Mouse (Mus musculus) stomach, embryonic 14.5 days (tissue): Measurements from ENCODE around the gene Pxn. TPM values are rescaled to one million over a fixed set of nuclear protein-coding genes. Genes with fewer than 3 reads are reported as not detected.

Source experiments
- ATAC-seq: fragments of 200-750 bp; cut with Nextera tagmentation; 2 replicates; pipeline ENCODE4 v1.8.0; 2017; ENCODE audit warnings: low read depth, moderate TSS enrichment; ENCODE audit not compliant: insufficient number of reproducible peaks, insufficient read depth, low FRiP score
- H3K27ac ChIP-seq: fragments of 300-500 bp; sonication (generic); 2 replicates; pipeline ENCODE4 v1.5.1; 2014; ENCODE audit warnings: mild to moderate bottlenecking, low read length, moderate library complexity, mixed read lengths
- H3K27me3 ChIP-seq: fragments of 300-500 bp; sonication (generic); 2 replicates; pipeline ENCODE4 v1.6.1; 2014; ENCODE audit warnings: low read length, control low read depth, mixed read lengths; ENCODE audit not compliant: control insufficient read depth, insufficient read depth
- H3K36me3 ChIP-seq: fragments of 300-500 bp; sonication (generic); 2 replicates; pipeline ENCODE4 v1.6.1; 2014; ENCODE audit warnings: mild to moderate bottlenecking, control low read depth, low read length, moderate library complexity, mixed read lengths; ENCODE audit not compliant: control insufficient read depth, insufficient read depth
- H3K4me1 ChIP-seq: fragments of 300-500 bp; sonication (generic); 2 replicates; pipeline ENCODE4 v1.6.1; 2014; ENCODE audit warnings: low read length, control low read depth, mixed read lengths; ENCODE audit not compliant: control insufficient read depth, insufficient read depth
- H3K4me2 ChIP-seq: fragments of 300-500 bp; sonication (generic); replicated peaks from 2 replicates; pipeline ENCODE4 v1.6.1; 2014; ENCODE audit warnings: low read depth, low read length, control low read depth
- H3K4me3 ChIP-seq: fragments of 300-500 bp; sonication (generic); 2 replicates; pipeline ENCODE4 v1.5.1; 2014; ENCODE audit warnings: low read depth, low read length, control low read depth
- H3K9ac ChIP-seq: fragments of 300-500 bp; sonication (generic); replicated peaks from 2 replicates; pipeline ENCODE4 v1.6.1; 2014; ENCODE audit warnings: low read depth, mild to moderate bottlenecking, control low read depth, low read length, moderate library complexity, mixed read lengths
- H3K9me3 ChIP-seq: fragments of 300-500 bp; sonication (generic); 2 replicates; pipeline ENCODE4 v1.6.1; 2016; ENCODE audit warnings: low read depth, low read length, control low read depth; ENCODE audit not compliant: control insufficient read depth
- WGBS: fragments of 180-500 bp; shearing (Covaris S2); extraction: QIAGEN DNeasy Blood & Tissue Kit; methylation state at CpG from one replicate; pipeline ENCODE4 v1.1.7; 2014; 5-methylcytosine and 5-hydroxymethylcytosine counted together
- polyA plus RNA-seq: library from polyadenylated mRNA; unstranded; fragments of >200 nt; fragmentation: Nextera tagmentation; extraction: Ambion mirVana; gene quantifications from 2 replicates; pipeline ENCODE4 v1.2.1, GENCODE M21; 2014

Gene Pxn
- polyA plus RNA-seq, 1 experiment from 2014 or later: 15.9 TPM

DNA sequence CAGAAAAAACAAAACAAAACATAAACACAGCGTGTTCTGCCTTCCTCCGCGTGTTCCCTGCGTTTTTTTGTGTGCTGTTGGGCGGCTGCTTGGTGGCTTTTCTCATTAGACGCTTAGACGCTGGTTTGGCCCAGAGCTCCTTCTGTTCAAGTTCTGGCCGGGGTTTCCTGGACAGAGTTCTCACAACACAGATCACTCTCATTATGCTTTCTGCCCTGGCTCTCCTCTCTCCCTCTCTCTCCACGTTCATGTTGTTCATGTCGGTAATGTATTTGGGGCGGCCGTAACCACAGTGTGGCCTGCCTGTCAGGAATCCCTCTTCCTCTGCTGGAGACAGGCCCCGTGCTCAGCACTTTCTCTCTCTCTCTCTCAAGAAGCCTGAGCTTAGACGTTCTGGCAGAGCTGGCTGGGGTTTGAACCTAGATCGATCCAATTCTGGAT is 2.9 kb downstream of the Pxn start:
- H3K4me1 ChIP-seq: peaks cover 31% of the 10 kb centered on the region
- H3K4me3 ChIP-seq: no peak overlapping the region
- H3K9ac ChIP-seq: no peak overlapping the region
- WGBS: 35% methylated on average over 15 of the region's 15 CpGs
- peak overlapping the region; percentile 87 for H3K4me2 ChIP-seq
- 0 out of 2 replicates have a peak, but pooled peaks cover 1% of the 10 kb centered on the region for H3K9me3 ChIP-seq
- no peak for ATAC-seq
- H3K27ac ChIP-seq: peak overlapping the region; percentile 75; the same call in 1 of the 2 replicates
- no peaks in the 10 kb centered on the region for H3K27me3 ChIP-seq
- H3K36me3 ChIP-seq: no peaks in the 10 kb centered on the region

DNA sequence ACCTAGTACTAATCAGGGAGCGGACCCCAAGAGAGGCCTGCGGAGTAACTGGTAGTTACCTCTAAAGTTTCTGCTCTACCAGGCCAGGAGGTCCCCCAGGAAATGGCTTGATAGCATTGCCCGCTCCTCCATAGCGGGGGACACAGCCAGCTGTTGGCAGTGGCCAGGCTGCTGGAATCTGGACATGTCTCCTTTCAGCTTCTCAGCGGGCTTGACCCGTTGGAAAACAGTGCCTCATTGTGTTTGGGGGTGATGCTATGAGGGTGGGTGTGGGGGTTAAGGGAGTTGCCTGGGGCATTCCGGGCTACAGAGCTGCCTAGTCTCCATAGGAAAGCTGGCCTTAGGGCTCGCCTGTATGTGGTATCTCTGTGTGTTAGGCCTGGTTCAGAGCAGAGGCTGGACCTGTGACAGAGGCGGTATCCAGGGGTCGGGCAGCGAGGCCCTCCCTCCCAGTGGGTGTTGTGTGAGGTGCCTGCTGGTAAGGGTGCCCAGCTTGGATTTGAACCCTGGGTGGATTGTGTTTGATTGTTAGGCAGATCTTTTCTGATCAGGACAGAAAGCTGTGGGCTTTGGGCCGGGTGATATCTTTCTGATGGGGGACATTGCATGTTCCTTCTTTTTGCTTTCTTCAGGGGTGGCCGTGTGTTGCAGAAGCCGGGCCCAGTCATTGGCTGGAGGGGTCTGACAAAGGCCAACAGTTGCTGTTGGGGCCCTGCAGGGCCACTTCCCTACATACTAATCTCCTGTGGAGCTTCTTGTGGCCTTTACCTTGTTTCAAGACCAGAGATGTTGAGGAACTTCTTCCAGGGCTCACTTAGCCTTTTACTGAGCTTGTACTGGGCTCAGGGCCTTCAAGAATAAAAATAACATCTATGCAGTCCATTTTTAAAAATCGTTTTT is 3.6 kb downstream of the Pxn start:
- WGBS: 75% methylated on average over 15 of the region's 15 CpGs
- no peak overlapping the region; the same call in 1 of the 2 replicates for H3K9ac ChIP-seq

DNA sequence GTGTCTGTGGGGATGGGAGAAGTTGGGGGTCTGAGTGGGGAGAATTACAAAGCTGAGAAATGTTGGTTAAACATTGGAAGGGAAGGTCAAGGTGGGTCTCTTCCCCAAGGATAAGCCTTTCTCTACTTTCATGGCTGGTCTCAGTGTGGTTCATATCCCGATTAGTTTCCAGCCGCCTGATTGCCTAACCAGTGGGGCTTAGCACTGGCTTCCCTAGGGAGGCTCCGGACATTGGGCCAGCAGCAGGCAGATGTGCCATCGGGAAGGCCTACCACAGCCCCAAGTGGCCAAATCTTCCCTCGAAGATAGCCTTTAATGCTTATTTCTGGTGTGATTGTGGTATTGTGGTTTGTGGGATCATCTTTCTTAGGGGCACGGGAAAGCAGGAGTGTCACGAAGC is 5.9 kb downstream of the Pxn start:
- H3K4me3 ChIP-seq: no peak overlapping the region
- no peaks in the 10 kb centered on the region for H3K36me3 ChIP-seq
- no peak overlapping the region for H3K9ac ChIP-seq
- peaks cover 41% of the 10 kb centered on the region for H3K4me1 ChIP-seq
- no peak for ATAC-seq
- H3K4me2 ChIP-seq: no peak overlapping the region
- no peak overlapping the region for H3K27ac ChIP-seq
- 92% methylated on average over 7 of the region's 7 CpGs for WGBS
- H3K9me3 ChIP-seq: no peaks in the 10 kb centered on the region
- H3K27me3 ChIP-seq: no peaks in the 10 kb centered on the region

More for the DNA sequence above, 3.6 kb downstream of the Pxn start:
- Histone ChIP-seq H3K9me3 (no peaks in the 10 kb centered on the region), H3K27ac (peak overlapping the region; percentile 75; the same call in 1 of the 2 replicates), H3K4me3 (no peak overlapping the region), H3K27me3 (no peaks in the 10 kb centered on the region), H3K4me2 (peak overlapping the region; percentile 87; the same call in 1 of the 2 replicates), H3K4me1 (peaks cover 38% of the 10 kb centered on the region), H3K36me3 (no peaks in the 10 kb centered on the region)
- no peak for ATAC-seq

DNA sequence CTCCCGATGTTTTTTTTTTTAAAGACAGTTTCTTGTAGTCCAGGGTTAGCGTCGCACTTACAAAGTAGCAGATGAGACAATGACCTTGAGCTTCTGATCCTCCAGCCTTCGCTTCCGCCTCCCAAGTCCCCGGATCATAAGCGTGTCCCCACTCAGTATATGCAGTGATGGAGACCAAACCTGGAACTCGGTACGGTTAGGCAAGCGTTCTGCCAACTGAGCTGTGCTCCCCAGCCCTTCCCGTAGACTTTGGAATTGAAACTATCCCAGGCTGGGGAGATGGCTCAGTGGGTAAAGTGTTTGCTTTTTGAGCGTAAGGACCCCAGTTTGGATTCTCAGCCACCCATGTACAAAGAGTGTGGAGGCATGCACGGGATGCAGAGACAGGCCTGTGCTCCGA is 6.8 kb downstream of the Pxn start:
- WGBS: 95% methylated on average over 14 of the region's 14 CpGs
- Histone ChIP-seq H3K4me1 (peaks cover 32% of the 10 kb centered on the region), H3K9me3 (no peaks in the 10 kb centered on the region), H3K4me3 (no peak overlapping the region), H3K9ac (no peak overlapping the region), H3K27ac (no peak overlapping the region), H3K4me2 (no peak overlapping the region), H3K36me3 (no peaks in the 10 kb centered on the region), H3K27me3 (no peaks in the 10 kb centered on the region)
- ATAC-seq: no peak

DNA sequence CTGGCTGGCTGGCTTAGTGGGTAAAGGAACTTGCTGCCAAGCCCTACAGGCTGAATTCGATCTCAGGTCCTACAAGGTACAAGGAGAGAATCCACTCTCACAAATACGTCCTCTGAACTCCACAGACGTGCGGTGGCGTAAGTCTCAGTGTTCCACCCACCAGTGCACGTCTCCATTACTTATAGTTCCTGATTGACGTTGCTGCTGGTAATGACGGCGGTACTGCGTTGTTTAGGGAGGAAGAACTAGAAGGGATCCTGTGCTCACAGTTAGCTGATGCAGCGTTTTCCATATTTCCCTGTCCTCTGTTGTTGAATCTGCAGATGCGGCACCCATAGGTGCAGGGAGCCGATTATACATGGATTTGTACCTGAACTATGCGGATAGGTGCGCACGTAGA is 7.2 kb downstream of the Pxn start:
- no peak overlapping the region for H3K9ac ChIP-seq
- H3K4me1 ChIP-seq: peaks cover 27% of the 10 kb centered on the region
- H3K36me3 ChIP-seq: no peaks in the 10 kb centered on the region
- no peak overlapping the region for H3K4me2 ChIP-seq
- H3K27ac ChIP-seq: peak overlapping the region; percentile 60; the same call in 1 of the 2 replicates
- no peak for ATAC-seq
- H3K4me3 ChIP-seq: no peak overlapping the region
- H3K9me3 ChIP-seq: no peaks in the 10 kb centered on the region
- H3K27me3 ChIP-seq: no peaks in the 10 kb centered on the region
- 96% methylated on average over 16 of the region's 16 CpGs for WGBS

DNA sequence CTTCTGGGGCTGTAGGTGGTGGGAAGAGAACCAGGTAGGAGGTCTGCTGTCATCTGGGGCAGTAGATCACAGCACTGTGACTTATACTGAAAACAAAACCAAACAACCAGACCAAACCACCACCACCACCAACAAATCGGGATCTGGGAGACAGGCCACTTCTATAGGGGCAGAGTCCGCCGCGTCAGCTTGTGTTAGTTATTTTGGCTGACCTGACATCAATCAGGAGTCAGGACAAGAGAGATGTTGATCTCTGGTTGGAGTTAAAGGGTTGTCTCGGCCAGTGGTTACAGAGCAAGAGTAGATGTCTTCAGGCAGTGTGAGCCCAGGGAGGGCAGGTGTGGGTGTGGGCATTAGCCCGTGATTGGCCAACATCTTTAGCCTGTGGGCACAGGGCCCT is 7.9 kb downstream of the Pxn start:
- no peaks in the 10 kb centered on the region for H3K9me3 ChIP-seq
- H3K9ac ChIP-seq: no peak overlapping the region
- H3K4me1 ChIP-seq: peaks cover 23% of the 10 kb centered on the region
- H3K27me3 ChIP-seq: no peaks in the 10 kb centered on the region
- H3K4me2 ChIP-seq: no peak overlapping the region; the same call in 1 of the 2 replicates
- H3K27ac ChIP-seq: peak overlapping the region; percentile 60
- H3K4me3 ChIP-seq: no peak overlapping the region
- H3K36me3 ChIP-seq: no peaks in the 10 kb centered on the region
- ATAC-seq: no peak; the same call in 1 of the 2 replicates
- 64% methylated on average over 6 of the region's 6 CpGs for WGBS

DNA sequence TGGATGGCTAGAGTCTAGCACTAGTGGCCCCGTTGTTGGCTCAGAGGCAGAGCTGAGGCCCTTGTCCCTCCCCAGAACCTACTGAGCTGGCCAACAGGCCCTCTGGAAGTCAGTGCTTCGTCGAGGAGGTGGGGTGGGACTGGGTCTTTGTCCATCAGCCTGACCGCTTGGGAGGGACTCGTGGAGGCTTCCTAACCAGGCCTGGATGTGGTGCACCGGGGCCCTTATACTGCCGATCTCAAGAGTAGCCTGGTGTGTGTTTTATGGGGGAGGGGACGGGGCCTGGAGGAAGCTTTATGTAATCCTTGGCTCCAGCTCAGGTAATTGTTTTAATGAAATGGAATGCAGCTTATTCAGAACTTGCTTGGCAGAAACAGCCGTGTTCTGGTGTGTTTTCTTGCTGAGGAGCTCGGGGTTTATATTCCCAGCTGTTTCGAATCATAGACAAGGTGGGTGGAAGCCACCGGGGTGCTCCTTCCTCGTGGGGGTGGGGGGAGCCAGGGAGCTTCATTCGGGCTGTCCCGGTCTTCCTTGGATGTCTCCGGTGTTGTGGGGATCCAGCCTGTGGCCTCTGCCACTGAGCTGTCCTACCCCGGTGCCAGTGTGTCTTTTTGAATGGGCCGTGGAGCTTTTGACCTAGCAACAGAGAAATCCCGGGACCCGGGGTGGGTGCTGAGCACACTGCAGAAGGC is 8.6 kb downstream of the Pxn start:
- Histone ChIP-seq H3K27me3 (no peaks in the 10 kb centered on the region), H3K36me3 (no peaks in the 10 kb centered on the region), H3K4me2 (no peak overlapping the region; the same call in 1 of the 2 replicates), H3K9me3 (no peaks in the 10 kb centered on the region), H3K27ac (peak overlapping the region; percentile 60), H3K4me3 (no peak overlapping the region), H3K9ac (no peak overlapping the region), H3K4me1 (peaks cover 18% of the 10 kb centered on the region)
- WGBS: 29% methylated on average over 20 of the region's 20 CpGs
- ATAC-seq: peak; percentile 79

DNA sequence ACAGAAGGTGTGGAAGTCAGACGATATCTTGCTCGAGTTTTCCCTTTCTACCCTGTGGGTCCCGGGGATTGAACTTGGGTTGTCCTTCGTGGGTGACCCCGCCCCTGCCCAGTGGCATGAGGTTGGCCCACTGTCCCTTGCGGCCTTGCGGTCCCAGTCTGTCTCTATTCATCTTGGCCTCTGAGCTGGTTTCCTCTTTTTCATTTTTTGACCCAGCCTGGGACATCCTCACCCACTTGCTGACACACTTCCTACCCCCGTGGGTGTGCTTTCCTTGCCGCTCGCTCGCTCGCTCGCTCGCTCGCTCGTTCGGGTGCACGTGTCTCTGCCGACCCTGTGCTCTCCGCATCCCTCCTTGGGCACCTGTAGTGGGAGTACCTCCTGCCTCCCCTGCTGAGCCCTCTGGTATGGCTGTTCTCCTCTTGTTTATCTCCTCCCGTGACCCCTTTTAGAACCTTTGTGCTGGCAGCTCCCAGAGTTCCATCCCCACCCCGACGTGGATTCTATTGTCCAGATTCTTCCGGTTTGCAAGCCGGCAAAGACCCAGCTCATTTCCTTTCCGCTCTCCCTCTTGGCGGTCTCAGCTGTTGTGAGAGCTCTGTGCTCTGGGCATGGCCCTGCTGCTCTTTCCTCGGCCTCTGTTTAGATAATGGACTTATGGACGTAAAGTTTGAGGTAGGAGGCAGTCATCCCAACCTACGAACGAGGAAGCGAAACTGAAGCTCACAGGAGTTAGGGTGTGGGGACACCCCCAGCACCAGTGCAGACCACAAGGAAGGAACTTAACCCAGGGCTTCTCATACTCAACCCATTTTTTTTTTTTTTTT is 9.8 kb downstream of the Pxn start:
- no peak for ATAC-seq
- H3K4me3 ChIP-seq: no peak overlapping the region
- no peaks in the 10 kb centered on the region for H3K9me3 ChIP-seq
- 66% methylated on average over 32 of the region's 32 CpGs for WGBS
- no peak overlapping the region for H3K4me2 ChIP-seq
- H3K9ac ChIP-seq: no peak overlapping the region
- no peaks in the 10 kb centered on the region for H3K36me3 ChIP-seq
- H3K4me1 ChIP-seq: peaks cover 18% of the 10 kb centered on the region
- H3K27me3 ChIP-seq: no peaks in the 10 kb centered on the region
- peak overlapping the region; percentile 55; the same call in 1 of the 2 replicates for H3K27ac ChIP-seq
